In genomic region chr10:41711467-41711866, GRCm38 (mm10) we compare ENCODE assay signal across 24 mouse cellular contexts. TPM values are rescaled to one million over a fixed set of nuclear protein-coding genes. Genes with fewer than 3 reads are reported as not detected.
DNase-seq lines count a peak whose midpoint lies in the region; ATAC-seq and TF ChIP-seq lines count a peak whose summit lies in the region.
"Had no signal": no experiment of that assay in that cellular context is flagged by ENCODE, and none has a peak within 500 bp of the region (broad histone marks: within the 10 kb centered on the region; RNA-seq: fewer than 3 reads in every experiment).

No protein-coding gene starts in this region.

- H3K36me3 ChIP-seq in midbrain, embryonic 14.5 days (ENCODE audit: control insufficient read depth, insufficient read depth, low read length) = no peaks in the 10 kb centered on the region
- no peaks in the 10 kb centered on the region for H3K36me3 ChIP-seq in intestine, embryonic 15.5 days
- H3K36me3 ChIP-seq: embryonic facial prominence, embryonic 13.5 days; forebrain, embryonic 12.5 days; hindbrain, embryonic 10.5 days; limb, embryonic 15.5 days had no signal

- TF ChIP-seq CTCF in bone marrow, adult 2 months (IDR thresholded peaks at IDR 0.05; ENCODE audit: control insufficient read depth, insufficient read depth, low read length) = no peak

- H3K9ac ChIP-seq in midbrain, embryonic 14.5 days (replicated peaks; ENCODE audit: low read length) = no peak overlapping the region
- no peak overlapping the region for H3K9ac ChIP-seq in intestine, embryonic 15.5 days
- H3K9ac ChIP-seq: embryonic facial prominence, embryonic 13.5 days; forebrain, embryonic 12.5 days; limb, embryonic 15.5 days had no signal

- no peak overlapping the region for H3K4me2 ChIP-seq in midbrain, embryonic 14.5 days (ENCODE audit: low read length)
- H3K4me2 ChIP-seq in intestine, embryonic 15.5 days (replicated peaks) = no peak overlapping the region
- H3K4me2 ChIP-seq: embryonic facial prominence, embryonic 13.5 days; forebrain, embryonic 12.5 days; heart, embryonic 11.5 days; limb, embryonic 15.5 days had no signal

- WGBS in bone marrow, adult 2 months = 42% methylated on average over 7 of the region's 7 CpGs
- 29% methylated on average over 7 of the region's 7 CpGs for WGBS in midbrain, embryonic 14.5 days
- WGBS in intestine, embryonic 15.5 days = 71% methylated on average over 7 of the region's 7 CpGs

- no peak for TF ChIP-seq POLR2A in bone marrow, adult 2 months (IDR thresholded peaks at IDR 0.05; ENCODE audit: borderline replicate concordance, control insufficient read depth, low read depth, low read length)

- DNase-seq in CD4-positive, CD25-positive, alpha-beta regulatory T cell, adult 2 months (ENCODE audit: low read depth, low spot score) = peak; percentile 10
- peak; percentile 10 to 31 for DNase-seq in kidney, postnatal 36 days
- no peak for DNase-seq in kidney, postnatal 10 days
- peak; percentile 56 for DNase-seq in induced T-regulatory cell, adult 2 months (ENCODE audit: low read depth)
- no peak for DNase-seq in midbrain, embryonic 14.5 days
- DNase-seq: adrenal gland, postnatal 25 days; cerebellum, adult 9-10 months; left cerebral cortex, postnatal 4 days; right cerebral cortex, adult 18-20 months; thymus, adult 2 months had no signal

- no peaks in the 10 kb centered on the region for H3K9me3 ChIP-seq in midbrain, embryonic 14.5 days (ENCODE audit: control insufficient read depth, low read length)
- no peaks in the 10 kb centered on the region for H3K9me3 ChIP-seq in intestine, embryonic 15.5 days
- H3K9me3 ChIP-seq: embryonic facial prominence, embryonic 13.5 days; forebrain, embryonic 12.5 days; hindbrain, embryonic 10.5 days; limb, embryonic 15.5 days; midbrain, embryonic 10.5 days had no signal

- H3K27me3 ChIP-seq in midbrain, embryonic 14.5 days (ENCODE audit: control insufficient read depth, insufficient read depth, low read length) = no peaks in the 10 kb centered on the region
- no peaks in the 10 kb centered on the region for H3K27me3 ChIP-seq in intestine, embryonic 15.5 days (replicated peaks)
- H3K27me3 ChIP-seq: embryonic facial prominence, embryonic 13.5 days; forebrain, embryonic 12.5 days; limb, embryonic 15.5 days had no signal

- H3K4me1 ChIP-seq in bone marrow, adult 2 months (ENCODE audit: control insufficient read depth, insufficient read depth, low read length) = no peaks in the 10 kb centered on the region; the same call in 1 of the 2 replicates
- H3K4me1 ChIP-seq in midbrain, embryonic 14.5 days (ENCODE audit: control insufficient read depth, insufficient read depth, low read length) = no peaks in the 10 kb centered on the region
- H3K4me1 ChIP-seq in intestine, embryonic 15.5 days (replicated peaks) = no peaks in the 10 kb centered on the region

- H3K4me3 ChIP-seq in bone marrow, adult 2 months (replicated peaks; ENCODE audit: control insufficient read depth, low read depth, low read length) = peak overlapping the region; percentile 18
- H3K4me3 ChIP-seq in midbrain, embryonic 14.5 days (replicated peaks; ENCODE audit: low read depth, low read length) = no peak overlapping the region
- H3K4me3 ChIP-seq in intestine, embryonic 15.5 days (replicated peaks) = no peak overlapping the region
- H3K4me3 ChIP-seq: embryonic facial prominence, embryonic 13.5 days; erythroblast, embryonic 14.5 days; forebrain, embryonic 12.5 days; hindbrain, embryonic 10.5 days; limb, embryonic 15.5 days; midbrain, embryonic 10.5 days had no signal

- no peak overlapping the region for H3K27ac ChIP-seq in bone marrow, adult 2 months (ENCODE audit: control insufficient read depth, insufficient read depth, low read depth, low read length, poor library complexity)
- no peak overlapping the region for H3K27ac ChIP-seq in midbrain, embryonic 14.5 days (replicated peaks; ENCODE audit: low read depth, low read length)
- no peak overlapping the region for H3K27ac ChIP-seq in intestine, embryonic 15.5 days
- H3K27ac ChIP-seq: embryonic facial prominence, embryonic 13.5 days; forebrain, embryonic 12.5 days; hindbrain, embryonic 10.5 days; limb, embryonic 15.5 days; macrophage; midbrain, embryonic 10.5 days; stomach, postnatal 0 days had no signal

- no peak for ATAC-seq in CD4-positive, CD25-positive, alpha-beta regulatory T cell, adult 4 months
- ATAC-seq in midbrain, embryonic 14.5 days (ENCODE audit: low FRiP score, low TSS enrichment) = no peak
- no peak for ATAC-seq in intestine, embryonic 15.5 days
- ATAC-seq: hindbrain, embryonic 16.5 days; intestine, postnatal 0 days had no signal

RNA-seq across cellular contexts. Expression of gene Ccdc162, which starts 5.0 kb away (rescaled TPM):
- polyA plus RNA-seq in CD4-positive, CD25-positive, alpha-beta regulatory T cell, adult 4 months (2017; shearing (Covaris generic)) = 1 to 10 TPM; 1.5 to 1.6 TPM
- polyA plus RNA-seq in bone marrow, adult 2 months (2011; ENCODE audit: insufficient read depth, insufficient read length, low replicate concordance, missing spikeins) = 1.1 and 4.3 TPM in 2 replicates
- polyA plus RNA-seq in midbrain, embryonic 14.5 days (2014; fragmentation: Nextera tagmentation; extraction: Ambion mirVana) = 0.26 and 0.55 TPM in 2 replicates
- 0.93 and 0.95 TPM in 2 replicates for polyA plus RNA-seq in intestine, embryonic 15.5 days (2015; fragmentation: Nextera tagmentation; extraction: Ambion mirVana)
- polyA plus RNA-seq: erythroblast, embryonic 14.5 days; macrophage had no signal

Comparison
In these comparisons a context has a peak if more than half of its experiments do, and no peak if none do; other contexts are left out.
1. DNase-seq: peak in CD4-positive, CD25-positive, alpha-beta regulatory T cell, adult 2 months (single experiment), kidney, postnatal 36 days (2 of 2) and induced T-regulatory cell, adult 2 months (single experiment); none in kidney, postnatal 10 days (single experiment) and midbrain, embryonic 14.5 days (single experiment).